Mouse (Mus musculus) urinary bladder, postnatal 10 days (tissue): ENCODE results near the gene Sgca.

Source experiments
- DNase-seq: peaks from one replicate; pipeline ENCODE4 v3.0.0; 2022; ENCODE audit warnings: low spot score

Sgca gene

GRCm38 (mm10) chr11:94913302-94914090 lies 62.6 kb downstream of the Sgca start:
- no peak for DNase-seq
